Mouse (Mus musculus): Measurements from ENCODE around the gene Zbtb16. TPM values are rescaled to one million over a fixed set of nuclear protein-coding genes. Genes with fewer than 3 reads are reported as not detected.

Gene Zbtb16
- total RNA-seq, 2 experiments from 2014 or later: 77.6 to 92.0 TPM

- DNase-seq (ENCODE audit: low spot score in 2 of 2): no peak
Observed at GRCm38 (mm10) chr9:48828839-48829238, 7.2 kb downstream of the Zbtb16 start.

- DNase-seq (ENCODE audit: low spot score in 2 of 2): no peak
Observed at GRCm38 (mm10) chr9:48826377-48826889, 9.6 kb downstream of the Zbtb16 start.

- no peak for DNase-seq (ENCODE audit: low spot score in 2 of 2)
Observed at GRCm38 (mm10) chr9:48824533-48825130, 11.4 kb downstream of the Zbtb16 start.

- DNase-seq (ENCODE audit: low spot score in 2 of 2): no peak
Observed at GRCm38 (mm10) chr9:48823851-48824250, 12.2 kb downstream of the Zbtb16 start.

- DNase-seq (ENCODE audit: low spot score in 2 of 2): no peak
Observed at GRCm38 (mm10) chr9:48823319-48823705, 12.7 kb downstream of the Zbtb16 start.

GRCm38 (mm10) chr9:48822586-48823318, 13.3 kb downstream of the Zbtb16 start:
- no peak for DNase-seq (ENCODE audit: low spot score in 2 of 2)

- no peak for DNase-seq (ENCODE audit: low spot score in 2 of 2)
Observed at GRCm38 (mm10) chr9:48821916-48822585, 14.0 kb downstream of the Zbtb16 start.

- DNase-seq (ENCODE audit: low spot score in 2 of 2): no peak
Observed at GRCm38 (mm10) chr9:48821431-48821830, 14.6 kb downstream of the Zbtb16 start.

- no peak for DNase-seq (ENCODE audit: low spot score in 2 of 2)
Observed at GRCm38 (mm10) chr9:48820791-48821190, 15.2 kb downstream of the Zbtb16 start.

- no peak for DNase-seq (ENCODE audit: low spot score in 2 of 2)
Observed at GRCm38 (mm10) chr9:48819695-48820094, 16.3 kb downstream of the Zbtb16 start.

GRCm38 (mm10) chr9:48819137-48819536, 16.9 kb downstream of the Zbtb16 start:
- DNase-seq (ENCODE audit: low spot score in 2 of 2): no peak

- no peak for DNase-seq (ENCODE audit: low spot score in 2 of 2)
Observed at GRCm38 (mm10) chr9:48817907-48818306, 18.1 kb downstream of the Zbtb16 start.

- DNase-seq (ENCODE audit: low spot score in 2 of 2): no peak
Observed at GRCm38 (mm10) chr9:48817399-48817793, 18.6 kb downstream of the Zbtb16 start.

- DNase-seq (ENCODE audit: low spot score in 2 of 2): no peak
Observed at GRCm38 (mm10) chr9:48816678-48817398, 19.2 kb downstream of the Zbtb16 start.

GRCm38 (mm10) chr9:48816157-48816556, 19.9 kb downstream of the Zbtb16 start:
- no peak for DNase-seq (ENCODE audit: low spot score in 2 of 2)

- DNase-seq (ENCODE audit: low spot score in 2 of 2): no peak
Observed at GRCm38 (mm10) chr9:48814881-48815495, 21.0 kb downstream of the Zbtb16 start.

GRCm38 (mm10) chr9:48813960-48814880, 21.8 kb downstream of the Zbtb16 start:
- no peak for DNase-seq (ENCODE audit: low spot score in 2 of 2)

GRCm38 (mm10) chr9:48812352-48812751, 23.7 kb downstream of the Zbtb16 start:
- no peak for DNase-seq (ENCODE audit: low spot score in 2 of 2)

GRCm38 (mm10) chr9:48806591-48806990, 29.4 kb downstream of the Zbtb16 start:
- DNase-seq (ENCODE audit: low spot score in 2 of 2): no peak

- DNase-seq (ENCODE audit: low spot score in 2 of 2): no peak
Observed at GRCm38 (mm10) chr9:48805850-48806249, 30.2 kb downstream of the Zbtb16 start.

Measured in adrenal gland, adult 18-20 months (tissue).